Mouse (Mus musculus): ENCODE results near the gene Arhgef16.

Gene Arhgef16

DNA sequence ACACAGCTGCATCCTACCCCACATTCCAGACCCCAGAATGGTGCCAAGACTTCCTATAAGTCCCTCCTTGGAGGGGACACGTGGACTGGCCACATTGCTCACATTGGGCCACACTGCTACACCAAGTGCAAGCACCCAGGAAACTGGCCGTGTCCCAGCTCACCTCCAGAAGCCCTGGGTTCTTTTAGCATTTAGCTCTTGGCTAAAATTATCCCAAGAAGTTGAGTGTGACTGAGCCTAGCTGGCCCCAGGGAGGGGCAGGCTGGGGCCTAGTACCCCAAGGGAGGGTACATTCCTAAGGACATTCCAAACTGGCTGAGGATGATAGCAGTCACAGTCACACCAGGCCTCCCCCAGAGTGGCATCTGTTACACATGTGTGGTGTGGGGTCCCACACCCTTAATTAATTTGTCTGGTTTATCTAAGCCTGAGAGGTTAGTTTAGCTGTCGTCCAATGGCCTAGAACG, 7.7 kb downstream of the Arhgef16 start:
- no peak for DNase-seq (ENCODE audit: low read depth, low spot score)

DNA sequence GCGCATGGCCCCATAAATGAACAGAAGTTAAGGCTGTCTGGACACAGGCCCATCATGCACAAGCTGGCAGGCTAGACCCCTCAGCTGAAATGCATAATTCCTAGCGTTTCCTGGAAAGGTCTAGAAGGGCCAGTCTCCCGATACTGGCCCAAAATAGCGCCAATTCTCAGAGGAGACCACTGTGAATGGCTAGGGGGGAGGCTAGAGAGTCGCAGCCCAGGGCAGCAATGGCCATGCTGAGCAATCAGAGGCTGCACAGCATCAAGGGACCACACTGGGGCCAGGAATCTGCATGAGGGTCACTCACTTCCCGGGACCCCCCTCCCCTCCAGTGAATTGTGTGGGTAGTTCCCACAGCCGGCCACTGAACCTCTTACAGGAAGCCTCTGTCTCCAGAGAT, 17.8 kb downstream of the Arhgef16 start:
- no peak for DNase-seq (ENCODE audit: low read depth, low spot score)

DNA sequence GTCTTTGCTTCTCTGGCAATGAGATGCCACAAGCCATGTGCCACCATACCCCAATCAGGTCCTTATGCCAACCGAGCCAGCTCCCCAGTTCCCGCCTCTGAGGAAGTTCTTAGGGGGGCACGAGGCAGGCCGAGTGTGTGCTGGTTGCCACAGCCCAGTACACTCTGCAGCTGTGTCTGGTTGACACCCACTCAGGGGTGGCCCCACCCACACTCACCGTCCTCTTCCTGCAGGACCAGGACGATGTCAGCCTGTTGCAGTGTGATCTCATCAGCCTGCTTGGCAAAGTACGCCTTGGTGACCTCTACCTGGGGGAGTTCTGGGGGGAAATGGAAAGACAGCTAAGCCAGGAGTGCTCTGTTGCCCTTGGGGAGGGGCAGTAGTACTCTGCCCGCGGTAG, 22.0 kb downstream of the Arhgef16 start:
- DNase-seq (ENCODE audit: low read depth, low spot score): no peak

DNA sequence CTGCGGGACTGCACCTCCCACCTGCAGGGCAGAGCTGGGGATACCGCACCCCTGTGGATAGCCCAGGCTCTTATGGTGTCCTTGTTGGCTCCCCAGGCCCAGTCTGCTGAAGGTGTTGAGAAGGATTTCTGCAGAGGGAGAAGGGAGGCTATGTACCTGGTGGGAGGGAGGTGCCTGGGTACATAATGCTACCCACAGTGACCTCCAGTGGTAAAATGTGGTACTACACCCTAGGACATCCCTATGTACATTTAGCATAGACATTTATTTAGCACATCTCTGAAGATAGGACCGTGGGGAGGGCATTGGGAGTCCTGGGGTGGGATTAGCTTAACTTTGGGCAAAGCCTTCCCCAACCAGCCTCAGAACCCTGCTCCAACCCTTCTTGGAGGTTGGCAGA, 28.5 kb downstream of the Arhgef16 start:
- no peak for DNase-seq (ENCODE audit: low read depth, low spot score)

DNA sequence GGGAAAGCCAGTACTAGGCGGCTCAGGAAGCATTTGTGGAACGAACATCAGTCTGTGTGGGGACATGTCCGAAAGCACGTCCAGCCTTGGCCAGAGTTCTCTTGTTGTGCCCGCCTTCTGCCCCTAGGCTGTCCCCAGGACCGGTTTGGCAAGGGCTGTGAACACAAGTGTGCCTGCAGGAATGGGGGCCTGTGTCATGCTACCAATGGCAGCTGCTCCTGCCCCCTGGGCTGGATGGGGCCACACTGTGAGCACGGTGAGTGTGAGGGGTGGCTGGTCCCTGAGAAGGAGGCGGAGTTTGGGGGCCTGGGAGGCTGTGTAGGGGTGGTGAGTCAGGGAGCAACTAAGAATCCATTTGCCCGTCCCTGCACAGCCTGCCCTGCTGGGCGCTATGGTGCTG, 32.0 kb downstream of the Arhgef16 start:
- DNase-seq (ENCODE audit: low read depth, low spot score): no peak

DNA sequence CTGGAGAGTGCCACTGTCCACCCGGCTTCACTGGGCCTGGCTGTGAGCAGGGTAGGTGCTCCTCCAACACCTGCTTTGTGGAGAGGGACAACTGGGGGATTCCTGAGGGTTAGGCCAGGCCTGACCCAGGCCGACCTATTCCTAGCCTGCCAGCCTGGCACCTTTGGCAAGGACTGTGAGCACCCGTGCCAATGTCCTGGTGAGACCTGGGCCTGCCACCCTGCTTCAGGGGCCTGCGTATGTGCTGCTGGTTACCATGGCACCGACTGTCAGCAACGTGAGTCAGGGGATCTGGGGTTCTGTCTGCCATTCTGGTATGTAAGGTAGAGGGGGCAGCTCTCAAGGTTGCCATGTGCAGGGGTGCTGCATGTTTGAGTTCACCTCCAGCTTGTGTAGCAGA, 34.0 kb downstream of the Arhgef16 start:
- DNase-seq (ENCODE audit: low read depth, low spot score): no peak

DNA sequence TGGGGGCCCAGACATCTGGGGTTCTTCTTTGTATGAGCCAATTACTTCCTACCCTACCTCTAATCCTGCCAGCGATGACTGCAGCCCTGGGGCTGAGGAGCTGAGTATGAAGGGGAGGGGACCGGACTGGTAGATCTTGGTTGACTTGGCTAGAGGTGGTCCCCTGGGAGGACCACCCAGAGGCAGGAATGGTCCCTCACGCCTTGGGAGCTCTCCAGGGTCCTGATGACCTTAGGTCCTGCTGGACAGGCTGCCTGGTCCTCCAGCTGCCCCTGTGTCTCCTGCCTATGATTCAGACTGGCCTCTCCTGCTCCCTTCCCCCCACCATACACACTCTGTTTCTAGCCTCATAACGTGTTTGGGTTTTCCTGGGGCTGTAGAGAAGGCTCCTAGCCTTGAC, 39.4 kb downstream of the Arhgef16 start:
- DNase-seq (ENCODE audit: low read depth, low spot score): no peak

DNA sequence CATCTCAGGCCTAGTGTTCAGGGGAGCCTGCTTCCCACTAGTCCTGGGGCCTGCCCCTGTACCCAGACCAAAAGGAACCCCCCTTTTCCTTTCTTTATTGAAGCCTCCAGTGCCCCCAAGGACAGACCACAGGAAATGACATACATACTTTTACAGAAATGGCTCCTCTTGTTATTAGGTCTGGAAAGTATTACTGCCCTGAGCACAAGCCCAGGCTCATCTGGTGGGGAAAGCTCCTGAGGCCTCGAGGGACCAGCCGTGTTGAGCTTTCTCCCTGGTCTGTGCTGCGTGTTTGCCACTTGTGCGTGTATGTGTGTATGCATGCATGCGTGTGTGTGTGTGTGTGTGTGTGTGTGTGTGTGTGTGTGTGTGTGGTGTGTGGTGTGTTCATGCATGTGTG, 40.7 kb downstream of the Arhgef16 start:
- no peak for DNase-seq (ENCODE audit: low read depth, low spot score)

DNA sequence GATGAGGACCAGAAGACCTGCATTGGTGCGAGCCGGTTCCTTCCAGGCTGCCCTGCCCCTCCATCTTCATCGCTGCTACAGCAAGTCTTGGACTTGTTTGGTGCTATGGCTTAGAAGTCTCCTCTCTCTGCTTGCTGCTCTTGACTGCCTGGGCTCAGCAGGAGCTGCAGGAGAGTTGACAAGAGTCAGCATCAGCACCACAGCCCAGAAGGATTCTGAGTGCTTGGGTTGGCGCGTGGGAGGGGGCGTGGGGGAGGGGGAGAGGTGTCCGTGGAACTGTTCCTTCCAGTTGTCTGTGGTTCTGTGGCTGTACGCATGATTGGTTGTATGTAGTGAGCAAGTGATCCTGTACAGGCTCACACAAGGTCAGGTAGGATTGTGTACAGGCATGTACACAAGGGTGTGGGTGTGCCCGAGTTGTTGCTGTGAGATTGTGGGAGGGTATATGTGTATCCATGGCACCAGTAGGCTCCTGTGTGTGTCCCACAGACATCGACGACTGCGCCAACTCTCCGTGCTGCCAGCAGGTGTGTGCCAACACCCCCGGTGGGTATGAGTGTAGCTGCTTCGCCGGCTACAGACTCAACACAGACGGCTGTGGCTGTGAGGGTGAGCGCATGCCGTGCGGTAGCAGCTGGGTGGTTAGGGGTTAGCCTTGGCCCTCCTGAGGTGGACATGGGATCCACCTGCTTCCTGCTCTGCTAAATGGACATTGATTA, 48.8 kb downstream of the Arhgef16 start:
- DNase-seq (ENCODE audit: low read depth, low spot score): no peak

DNA sequence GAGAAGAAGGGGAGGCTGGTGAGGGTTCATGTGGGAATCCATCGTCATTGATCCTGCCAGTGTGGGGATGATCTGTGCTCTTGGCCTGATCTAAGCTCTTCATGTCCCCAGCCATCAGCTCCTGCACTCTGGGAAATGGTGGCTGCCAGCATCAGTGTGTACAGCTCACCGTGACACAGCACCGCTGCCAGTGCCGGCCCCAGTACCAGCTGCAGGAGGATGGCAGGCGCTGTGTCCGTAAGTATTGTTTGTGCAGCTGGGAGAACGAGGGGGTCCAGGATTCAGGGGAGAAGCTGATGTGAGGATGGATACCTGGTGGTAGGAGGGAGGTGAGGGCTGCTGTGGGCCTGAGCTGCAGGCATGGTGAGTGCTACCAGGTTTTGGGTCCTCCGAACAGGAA, 52.2 kb downstream of the Arhgef16 start:
- no peak for DNase-seq (ENCODE audit: low read depth, low spot score)

DNA sequence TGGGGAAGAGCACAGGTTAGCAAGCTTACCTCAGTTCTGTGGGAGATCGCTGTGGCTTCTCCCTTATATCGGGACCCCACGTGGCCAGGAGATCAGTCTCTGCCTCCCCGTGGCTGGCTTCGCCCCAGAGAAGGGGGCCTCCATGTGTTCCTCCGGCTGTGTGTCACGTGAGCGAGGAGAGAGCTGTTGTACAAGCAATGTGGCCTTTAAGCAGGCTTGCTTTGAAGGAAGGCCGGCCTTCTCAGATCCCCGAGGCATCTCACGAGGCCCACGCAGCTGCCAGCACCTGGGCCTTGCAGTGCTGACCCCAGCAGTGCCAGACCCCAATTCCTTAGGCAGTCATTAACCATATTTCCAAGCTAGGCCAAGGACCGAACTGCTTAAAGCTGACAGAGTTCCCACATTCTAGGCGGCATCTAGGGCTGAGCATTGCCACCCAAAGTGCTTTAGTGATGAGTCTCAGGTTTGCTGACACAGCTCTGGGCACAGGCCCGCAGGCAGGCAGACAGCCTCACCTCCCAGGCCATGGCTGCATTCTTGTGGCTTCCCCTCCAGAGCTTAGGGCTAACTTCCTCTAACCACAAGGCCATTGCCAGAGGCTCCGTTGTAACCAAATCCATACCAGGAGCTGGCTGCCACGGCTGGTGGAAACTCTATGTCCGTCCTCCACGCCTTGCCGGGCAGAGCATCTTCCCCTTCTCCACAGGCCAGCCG, 53.2 kb downstream of the Arhgef16 start:
- no peak for DNase-seq (ENCODE audit: low read depth, low spot score)

DNA sequence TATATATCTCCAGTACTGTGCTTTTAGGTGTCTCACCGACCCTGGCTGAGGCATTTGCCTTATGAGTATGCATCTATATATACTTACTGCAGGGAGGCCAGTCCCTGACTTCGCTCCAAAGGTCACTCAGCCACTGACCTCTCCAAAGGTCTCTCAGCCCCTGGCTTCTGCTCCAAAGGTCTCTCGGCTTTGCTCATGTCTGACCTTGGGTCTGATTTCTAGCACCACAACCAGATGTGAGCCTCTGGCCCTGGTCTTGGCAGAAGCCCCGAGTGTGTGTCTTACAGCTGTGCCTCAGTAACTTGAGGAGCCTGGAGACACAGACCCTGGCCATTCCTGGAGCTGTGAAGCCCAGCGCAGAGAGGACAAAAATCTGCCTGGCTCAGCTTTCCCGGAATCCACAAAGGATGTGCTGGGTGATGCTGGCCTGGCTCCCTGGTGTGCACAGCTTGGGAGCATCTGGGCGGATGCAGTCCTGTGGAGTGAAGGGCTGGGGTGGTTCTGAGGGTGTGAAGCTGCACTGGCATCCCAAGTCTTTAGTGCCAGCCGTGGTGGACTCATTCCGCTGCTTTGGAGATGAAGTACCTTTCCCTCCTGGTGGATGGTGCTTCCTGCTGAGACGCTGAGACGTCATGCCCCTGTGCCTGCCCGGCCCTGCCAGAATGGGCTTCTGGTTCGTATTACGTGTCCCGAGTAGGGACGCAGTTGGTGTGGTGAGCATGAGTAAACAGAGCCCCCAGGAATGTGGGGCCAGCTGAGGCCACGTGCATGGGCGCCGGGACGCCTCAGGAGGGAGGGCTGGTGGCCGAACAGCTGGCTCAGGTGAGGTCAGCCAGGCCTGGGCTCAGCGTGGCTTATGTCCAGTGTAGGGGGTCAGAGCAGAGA, 54.0 kb downstream of the Arhgef16 start:
- DNase-seq (ENCODE audit: low read depth, low spot score): no peak

DNA sequence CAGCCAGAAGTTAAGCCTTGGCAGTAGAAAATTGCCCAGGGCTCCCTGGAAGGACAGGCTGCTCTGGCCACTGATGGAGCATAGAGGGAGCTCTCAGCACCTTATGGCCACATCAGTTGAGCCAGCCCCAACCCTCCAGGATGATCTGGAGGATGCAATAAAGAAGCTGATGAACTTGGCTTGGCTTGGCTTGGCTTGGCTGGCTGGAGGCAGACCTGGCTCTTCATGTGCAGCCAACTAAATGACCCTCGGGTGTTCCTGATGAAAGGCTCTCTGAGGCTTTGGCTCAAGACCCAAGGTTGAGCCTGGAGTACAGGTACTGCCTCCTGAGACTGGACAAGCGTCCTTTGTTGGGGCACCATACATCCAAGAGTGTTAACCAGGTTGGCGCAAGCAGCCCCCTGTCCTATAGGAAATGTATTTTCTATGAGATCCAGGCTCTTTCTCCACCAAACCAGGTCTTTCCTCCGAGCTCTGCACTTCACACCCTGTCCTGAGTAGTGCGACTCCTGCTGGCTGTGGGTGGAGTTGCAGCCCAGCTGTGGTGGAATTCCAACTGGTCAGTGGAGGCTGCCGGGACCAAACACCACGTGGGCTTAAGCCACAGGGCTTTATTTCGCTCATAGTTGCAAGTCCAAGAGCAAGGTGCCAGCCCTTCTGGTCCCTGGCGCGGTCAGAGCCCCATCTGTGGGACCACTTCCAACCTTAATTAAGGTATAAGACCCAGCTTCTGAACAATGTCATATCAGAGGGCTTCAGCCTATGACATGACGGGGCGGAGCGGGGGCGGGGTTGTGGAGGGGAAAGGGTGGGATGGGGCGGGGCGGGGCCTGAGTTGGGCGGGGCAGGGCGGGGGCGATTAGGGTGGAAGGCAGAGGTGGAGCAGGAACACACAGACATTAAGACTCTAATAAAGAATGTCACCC, 55.1 kb downstream of the Arhgef16 start:
- DNase-seq (ENCODE audit: low read depth, low spot score): no peak

DNA sequence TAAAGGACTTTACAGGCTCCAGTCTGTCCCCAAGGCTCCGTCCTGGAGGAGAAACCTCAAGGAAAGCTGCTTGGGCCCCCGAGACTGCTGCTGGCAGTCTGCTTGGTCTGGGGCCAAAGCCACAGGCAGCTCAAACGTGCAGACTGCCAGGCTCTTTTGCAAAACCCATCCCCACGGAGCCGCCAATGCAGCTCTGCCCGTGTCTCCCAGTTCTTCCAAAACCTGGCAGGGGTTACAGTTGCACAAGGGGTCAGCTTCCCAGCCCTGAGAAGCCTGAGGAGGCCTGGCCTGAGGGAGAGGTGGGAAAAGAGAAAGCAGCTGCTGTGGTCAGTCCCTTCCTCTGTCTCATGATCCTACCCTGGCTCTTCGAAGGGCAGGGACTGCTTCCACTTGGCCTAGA, 56.1 kb downstream of the Arhgef16 start:
- no peak for DNase-seq (ENCODE audit: low read depth, low spot score)

DNA sequence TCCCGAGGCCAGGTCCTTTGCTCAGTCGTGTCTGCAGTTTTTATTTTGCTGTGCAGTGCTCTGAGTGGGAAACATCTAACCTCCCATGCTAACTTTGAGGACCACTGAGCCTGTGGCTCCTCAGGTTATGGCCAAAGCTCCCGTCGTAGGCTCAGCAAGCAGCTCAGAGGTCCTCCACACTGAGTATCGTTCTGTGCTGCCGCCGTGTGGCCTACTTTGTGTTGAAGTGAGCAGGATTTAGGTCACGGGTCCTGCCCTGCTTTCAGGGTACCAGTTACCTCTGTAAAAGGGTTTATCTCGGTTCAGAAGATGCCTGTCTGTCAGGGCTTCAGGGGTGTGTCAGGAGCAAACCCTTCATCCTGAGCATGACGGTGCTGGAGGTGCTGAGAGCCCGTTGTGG, 60.9 kb downstream of the Arhgef16 start:
- DNase-seq (ENCODE audit: low read depth, low spot score): no peak

DNA sequence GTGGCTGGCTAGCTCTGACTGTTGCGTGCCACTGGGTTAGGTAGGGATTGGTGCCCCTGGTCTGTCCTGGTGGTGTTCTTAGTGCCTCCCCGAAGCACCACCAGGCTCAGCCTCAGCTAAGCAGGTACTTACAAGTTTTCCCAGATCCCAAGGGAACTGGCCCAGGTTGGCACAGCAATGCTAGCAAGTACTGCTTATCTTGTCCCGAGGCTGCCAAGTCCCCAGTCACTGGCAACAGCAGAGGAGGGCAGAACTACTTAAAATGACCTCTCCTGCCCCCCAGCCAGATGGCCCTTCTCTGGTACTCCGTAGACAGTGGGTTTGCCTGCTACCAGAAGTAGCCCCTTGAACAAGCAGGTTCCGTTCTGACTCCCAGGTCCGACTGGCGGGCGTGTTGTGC, 62.3 kb downstream of the Arhgef16 start:
- DNase-seq (ENCODE audit: low read depth, low spot score): no peak

DNA sequence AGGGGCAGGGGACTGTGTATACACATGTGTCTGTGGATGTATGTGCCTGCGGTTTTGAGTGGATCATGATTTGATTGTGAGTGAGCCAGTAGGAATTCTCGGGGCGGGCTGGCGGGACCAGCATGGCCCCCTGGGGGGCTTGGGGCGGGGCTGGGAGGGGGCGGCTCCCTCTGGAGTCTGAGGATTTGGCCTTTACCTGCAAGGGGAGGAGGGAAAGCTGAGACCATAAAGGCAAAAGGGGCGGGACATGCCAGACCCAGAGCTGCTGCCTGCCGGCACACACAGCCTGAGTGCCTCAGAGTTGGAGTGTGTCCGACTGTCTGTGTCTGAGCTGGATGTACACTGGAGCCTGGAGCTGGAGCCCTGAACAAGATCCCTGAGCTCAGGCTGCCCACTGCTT, 64.2 kb downstream of the Arhgef16 start:
- DNase-seq (ENCODE audit: low read depth, low spot score): no peak

DNA sequence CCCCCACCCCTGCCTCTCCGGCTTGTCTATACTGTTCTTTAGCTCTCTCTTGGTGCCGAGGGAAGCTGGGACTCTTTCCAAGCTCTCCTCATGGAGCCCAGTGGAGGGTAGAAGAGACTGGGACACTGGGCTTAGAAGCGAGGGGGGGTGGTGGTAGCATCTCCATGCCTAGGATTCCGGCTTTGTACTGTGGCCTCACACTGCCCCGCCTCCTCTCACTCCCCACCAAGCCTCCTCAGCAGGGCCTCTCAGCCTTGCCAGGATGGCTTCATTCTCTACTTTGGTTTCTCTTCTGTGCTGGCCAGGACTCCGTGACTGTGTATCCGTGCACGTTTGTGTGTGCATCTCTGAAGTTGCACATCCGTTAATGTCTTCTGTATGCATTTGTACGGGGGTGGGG, 64.6 kb downstream of the Arhgef16 start:
- DNase-seq (ENCODE audit: low read depth, low spot score): no peak

DNA sequence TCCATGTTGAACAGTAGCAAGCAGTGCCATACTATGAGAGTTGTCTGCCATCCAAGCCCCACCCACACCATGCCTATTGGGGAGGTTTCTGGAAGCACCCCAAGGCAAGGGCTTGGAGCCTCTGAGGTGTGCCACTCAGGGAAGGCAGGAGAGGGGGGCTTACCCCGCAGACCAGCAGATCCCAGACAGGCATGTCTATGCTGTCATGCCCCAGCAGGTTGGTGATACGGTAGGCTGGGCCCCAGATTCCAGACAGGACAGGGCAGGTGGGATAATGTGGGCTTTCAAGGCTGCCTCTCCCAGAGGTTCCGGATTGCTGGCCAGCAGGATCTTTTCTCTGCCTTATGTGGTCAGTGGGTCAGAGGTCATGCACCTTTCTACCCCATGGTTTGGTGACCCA, 65.5 kb downstream of the Arhgef16 start:
- DNase-seq (ENCODE audit: low read depth, low spot score): no peak

DNA sequence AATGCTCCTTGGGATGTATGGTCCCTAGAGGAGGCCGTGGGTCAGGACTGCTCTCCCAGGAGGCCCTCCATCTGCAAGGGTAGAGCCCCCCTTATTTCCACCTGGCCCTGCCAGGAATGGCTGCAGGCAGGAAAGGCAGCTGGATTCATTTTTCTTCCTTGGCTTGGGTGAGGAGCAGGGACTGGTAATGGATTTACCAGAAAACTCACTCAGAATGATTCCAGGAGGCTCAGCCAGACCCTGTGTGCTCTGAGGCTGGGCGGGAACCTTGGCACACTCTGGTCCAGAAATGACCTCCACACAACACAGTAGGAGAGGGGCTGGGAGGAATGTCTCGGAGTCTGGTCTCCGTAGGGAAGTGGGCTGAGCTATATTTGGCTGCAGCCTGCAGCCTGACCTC, 69.2 kb downstream of the Arhgef16 start:
- no peak for DNase-seq (ENCODE audit: low read depth, low spot score)

DNA sequence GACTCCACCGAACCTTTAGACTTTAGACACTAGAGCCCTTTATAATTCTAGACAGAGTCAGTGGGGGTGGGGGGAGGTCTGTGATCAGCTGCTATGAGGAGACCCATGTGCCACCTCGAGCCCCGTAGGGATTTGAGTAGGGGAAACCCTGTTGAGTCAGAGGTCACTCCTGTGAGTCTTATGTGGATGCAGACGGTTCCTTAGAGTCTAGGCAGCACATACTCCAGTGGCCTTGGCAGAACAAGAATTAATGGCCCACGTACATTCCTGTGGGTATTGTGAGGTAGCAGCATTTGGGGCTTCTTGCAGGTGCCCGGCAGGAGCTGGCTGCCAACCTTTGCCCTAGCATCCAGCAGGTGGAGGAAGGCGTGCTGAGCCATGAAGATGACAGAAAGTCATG, 70.1 kb downstream of the Arhgef16 start:
- no peak for DNase-seq (ENCODE audit: low read depth, low spot score)
